11 mouse cellular contexts compared by ENCODE assay signal in genomic region chr10:20657316-20658081, GRCm38 (mm10).
A peak's percentile ranks its signal among the peaks of the same experiment; 100 is the strongest.
DNase-seq lines count a peak whose midpoint lies in the region; ATAC-seq and TF ChIP-seq lines count a peak whose summit lies in the region.
"Had no signal": no experiment of that assay in that cellular context is flagged by ENCODE, and none has a peak within 500 bp of the region (broad histone marks: within the 10 kb centered on the region; RNA-seq: fewer than 3 reads in every experiment).

No protein-coding gene starts in this region.

- peak overlapping the region; percentile 51; the same call in 1 of the 2 replicates for H3K27ac ChIP-seq in layer of hippocampus, adult 2 months
- peak overlapping the region; percentile 54 for H3K27ac ChIP-seq in embryonic facial prominence, embryonic 12.5 days
- peak overlapping the region; percentile 87 for H3K27ac ChIP-seq in heart, embryonic 13.5 days (replicated peaks)
- peak overlapping the region; percentile 48; the same call in 1 of the 2 replicates for H3K27ac ChIP-seq in olfactory bulb, adult 2 months (ENCODE audit: insufficient read depth, low read depth, low read length)
- H3K27ac ChIP-seq: hindbrain, embryonic 13.5 days; macrophage had no signal

- 0 out of 2 replicates have a peak, but pooled peaks have one; percentile 17 for TF ChIP-seq CTCF in layer of hippocampus, adult 2 months (conservative IDR thresholded peaks at IDR 0.05)
- TF ChIP-seq CTCF in olfactory bulb, adult 2 months (IDR thresholded peaks at IDR 0.05; ENCODE audit: insufficient read depth, low read depth, low read length) = no peak

- no peak for DNase-seq in layer of hippocampus, adult 2 months (ENCODE audit: low spot score in 2 of 2)
- no peak for DNase-seq in layer of hippocampus, adult 9-10 months (ENCODE audit: low spot score)
- DNase-seq in c-Kit-positive CD71-positive TER-119-positive erythroid progenitor cells, embryonic 14.5 days (ENCODE audit: low spot score) = no peak
- DNase-seq in frontal cortex, postnatal 25 days (ENCODE audit: low spot score in 2 of 2) = no peak
- DNase-seq: adrenal gland, postnatal 36 days had no signal

- H3K9me3 ChIP-seq in embryonic facial prominence, embryonic 12.5 days = no peaks in the 10 kb centered on the region
- no peaks in the 10 kb centered on the region for H3K9me3 ChIP-seq in heart, embryonic 13.5 days
- H3K9me3 ChIP-seq: hindbrain, embryonic 13.5 days had no signal

- no peak overlapping the region for H3K4me2 ChIP-seq in embryonic facial prominence, embryonic 12.5 days (replicated peaks)
- H3K4me2 ChIP-seq in heart, embryonic 13.5 days = peak overlapping the region; percentile 55
- H3K4me2 ChIP-seq: hindbrain, embryonic 13.5 days had no signal

- ATAC-seq in embryonic facial prominence, embryonic 12.5 days (ENCODE audit: insufficient number of reproducible peaks, insufficient read depth, low FRiP score, low TSS enrichment) = peak; percentile 52; the same call in 1 of the 2 replicates
- no peak for ATAC-seq in heart, embryonic 13.5 days (ENCODE audit: extremely low read depth, insufficient number of reproducible peaks, low FRiP score, low TSS enrichment)
- no peak for ATAC-seq in megakaryocyte progenitor cell, adult 5-6 weeks (replicated peaks; ENCODE audit: poor library complexity)

- TF ChIP-seq POLR2A in olfactory bulb, adult 2 months (IDR thresholded peaks at IDR 0.05; ENCODE audit: insufficient read depth, low read depth, low read length) = no peak

- no peak overlapping the region for H3K4me3 ChIP-seq in layer of hippocampus, adult 2 months
- no peak overlapping the region for H3K4me3 ChIP-seq in embryonic facial prominence, embryonic 12.5 days
- 0 out of 2 replicates have a peak overlapping the region, but pooled peaks have one; percentile 5 for H3K4me3 ChIP-seq in heart, embryonic 13.5 days
- no peak overlapping the region for H3K4me3 ChIP-seq in olfactory bulb, adult 2 months (ENCODE audit: insufficient read depth, low read depth, low read length)
- H3K4me3 ChIP-seq: hindbrain, embryonic 13.5 days had no signal

- H3K9ac ChIP-seq in embryonic facial prominence, embryonic 12.5 days = no peak overlapping the region
- peak overlapping the region; percentile 73 for H3K9ac ChIP-seq in heart, embryonic 13.5 days
- H3K9ac ChIP-seq: hindbrain, embryonic 13.5 days had no signal

- H3K27me3 ChIP-seq in embryonic facial prominence, embryonic 12.5 days = no peaks in the 10 kb centered on the region
- H3K27me3 ChIP-seq in heart, embryonic 13.5 days (replicated peaks) = no peaks in the 10 kb centered on the region
- H3K27me3 ChIP-seq: hindbrain, embryonic 13.5 days had no signal

- no peaks in the 10 kb centered on the region for H3K36me3 ChIP-seq in embryonic facial prominence, embryonic 12.5 days
- H3K36me3 ChIP-seq in heart, embryonic 13.5 days = no peaks in the 10 kb centered on the region
- H3K36me3 ChIP-seq: hindbrain, embryonic 13.5 days had no signal

- H3K4me1 ChIP-seq in embryonic facial prominence, embryonic 12.5 days = peaks cover 21% of the 10 kb centered on the region
- peaks cover 40% of the 10 kb centered on the region for H3K4me1 ChIP-seq in heart, embryonic 13.5 days
- H3K4me1 ChIP-seq in olfactory bulb, adult 2 months (ENCODE audit: control insufficient read depth, insufficient read depth, low read length) = peaks cover 10% of the 10 kb centered on the region
- H3K4me1 ChIP-seq: hindbrain, embryonic 13.5 days had no signal

- WGBS in embryonic facial prominence, embryonic 12.5 days = 46% methylated on average over 12 of the region's 12 CpGs
- WGBS in heart, embryonic 13.5 days = 29% methylated on average over 12 of the region's 12 CpGs
- 74% methylated on average over 12 of the region's 12 CpGs for WGBS in olfactory bulb, adult 2 months
